Mouse (Mus musculus) embryonic facial prominence, embryonic 14.5 days (tissue): ENCODE measurements at regions not wholly inside any gene's neighbourhood (a gene's known extent, or its start where the extent isn't known, plus 50 kb on each side); places are given as distances from the start of the nearest gene placed in this dataset.
"Not testable (repeated sequence)": the region's sequence is repeated elsewhere in the genome, so short reads cannot be mapped to it uniquely, and the experiment has no call there.

Experiments used
- ATAC-seq: fragments of 200-750 bp; cut with Nextera tagmentation; 2 replicates; pipeline ENCODE4 v1.8.0; 2017; ENCODE audit warnings: low read depth, moderate number of reproducible peaks, moderate TSS enrichment
- DNase-seq: peaks from one replicate; pipeline ENCODE4 v3.0.0-alpha.2; 2015; ENCODE audit warnings: low spot score
- H3K27ac ChIP-seq: fragments of 300-500 bp; sonication (generic); replicated peaks from 2 replicates; pipeline ENCODE4 v1.5.1; 2014; ENCODE audit warnings: low read depth, mild to moderate bottlenecking, low read length, moderate library complexity
- H3K27me3 ChIP-seq: fragments of 300-500 bp; sonication (generic); replicated peaks from 2 replicates; pipeline ENCODE4 v1.6.1; 2014; ENCODE audit warnings: low read length; ENCODE audit not compliant: control insufficient read depth, insufficient read depth
- H3K36me3 ChIP-seq: fragments of 300-500 bp; sonication (generic); 2 replicates; pipeline ENCODE4 v1.6.1; 2014; ENCODE audit warnings: low read length, mixed read lengths; ENCODE audit not compliant: control insufficient read depth, insufficient read depth
- H3K4me1 ChIP-seq: fragments of 300-500 bp; sonication (generic); 2 replicates; pipeline ENCODE4 v1.6.1; 2014; ENCODE audit warnings: antibody characterized with exemption, low read length; ENCODE audit not compliant: control insufficient read depth, insufficient read depth
- H3K4me2 ChIP-seq: fragments of 300-500 bp; sonication (generic); 2 replicates; pipeline ENCODE4 v1.6.1; 2014; ENCODE audit warnings: low read depth, mild to moderate bottlenecking, low read length, moderate library complexity, mixed read lengths
- H3K4me3 ChIP-seq: fragments of 300-500 bp; sonication (generic); 2 replicates; pipeline ENCODE4 v1.5.1; 2014; ENCODE audit warnings: low read depth, mild to moderate bottlenecking, low read length
- H3K9ac ChIP-seq: fragments of 300-500 bp; sonication (generic); 2 replicates; pipeline ENCODE4 v1.6.1; 2014; ENCODE audit warnings: low read depth, mild to moderate bottlenecking, low read length, moderate library complexity, mixed read lengths
- H3K9me3 ChIP-seq: fragments of 300-500 bp; sonication (generic); 2 replicates; pipeline ENCODE4 v1.6.1; 2016; ENCODE audit warnings: low read length; ENCODE audit not compliant: control insufficient read depth
- WGBS: fragments of 180-500 bp; shearing (Covaris S2); extraction: QIAGEN DNeasy Blood & Tissue Kit; methylation state at CpG from one replicate; pipeline ENCODE4 v1.1.7; 2014; 5-methylcytosine and 5-hydroxymethylcytosine counted together

DNA sequence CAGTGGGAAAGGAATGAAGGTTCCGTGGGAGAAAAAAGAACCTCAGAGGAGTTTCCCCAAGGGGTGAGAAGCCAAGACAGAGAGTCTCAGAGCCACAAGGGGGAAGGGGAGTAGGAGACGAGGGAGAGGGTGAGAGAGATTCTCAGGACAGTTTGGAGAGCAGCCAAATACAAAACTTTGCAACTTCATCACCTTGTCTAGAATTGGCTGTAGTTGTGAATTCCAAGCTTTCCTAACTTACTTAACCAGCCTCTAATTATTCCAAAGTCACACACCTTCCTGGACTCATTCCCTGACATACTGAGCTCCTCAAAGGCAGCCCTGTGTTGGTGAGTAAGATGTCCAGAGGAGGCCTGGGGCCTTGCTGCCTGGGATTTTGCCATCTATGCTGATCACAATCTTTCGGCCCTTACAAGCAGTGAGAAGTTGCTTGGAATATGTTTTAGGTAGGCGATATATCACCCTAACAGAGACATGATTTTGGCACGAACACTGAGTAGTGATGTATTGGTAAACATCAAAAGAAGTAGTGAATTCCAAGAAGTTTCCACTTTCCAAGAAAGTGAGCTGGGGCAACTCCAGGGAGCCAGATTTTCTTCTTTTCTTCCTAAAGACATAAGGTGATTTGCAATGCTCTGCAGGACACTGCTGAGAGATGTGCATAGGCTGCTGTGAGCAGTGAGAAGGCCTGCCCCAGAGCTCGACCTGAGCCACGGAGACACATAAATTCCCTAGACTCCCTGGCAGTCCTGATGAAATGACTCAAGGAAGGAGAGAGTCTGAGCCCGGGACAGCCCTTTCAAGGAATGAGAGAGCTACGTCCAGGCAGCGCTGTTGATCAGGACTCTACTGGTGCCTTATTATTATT lies 106.2 kb upstream of the Slc1a3 start:
- Histone ChIP-seq H3K36me3 (no peaks in the 10 kb centered on the region), H3K4me2 (no peak overlapping the region), H3K27me3 (no peaks in the 10 kb centered on the region), H3K9ac (no peak overlapping the region), H3K9me3 (no peaks in the 10 kb centered on the region), H3K4me3 (no peak overlapping the region), H3K4me1 (peaks cover 10% of the 10 kb centered on the region; the same call in 1 of the 2 replicates), H3K27ac (no peak overlapping the region)
- ATAC-seq = no peak
- WGBS = 51% methylated on average over 10 of the region's 10 CpGs
- peak; percentile 60 for DNase-seq

DNA sequence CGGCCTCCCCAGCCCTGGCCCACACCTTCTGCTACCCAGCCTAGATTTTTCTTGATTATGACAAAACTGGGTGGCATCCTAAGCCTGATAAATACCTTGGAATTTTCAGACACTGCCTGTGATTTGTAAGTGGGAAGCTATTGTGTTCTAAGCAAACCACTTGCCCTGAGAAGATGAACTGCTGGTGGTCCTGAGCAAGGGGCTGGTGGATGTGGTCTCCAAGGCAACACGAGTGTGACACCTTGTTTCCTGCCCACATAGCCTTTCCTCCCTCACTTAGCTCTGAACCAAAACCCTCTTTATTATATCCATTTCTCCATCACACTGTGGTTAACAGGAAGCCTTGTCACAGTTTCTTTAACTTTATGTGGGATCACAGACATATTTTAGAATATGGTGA lies 105.4 kb upstream of the Slc1a3 start:
- Histone ChIP-seq H3K9ac (no peak overlapping the region), H3K4me2 (no peak overlapping the region), H3K9me3 (no peaks in the 10 kb centered on the region), H3K4me3 (no peak overlapping the region), H3K27ac (no peak overlapping the region), H3K27me3 (no peaks in the 10 kb centered on the region), H3K36me3 (no peaks in the 10 kb centered on the region), H3K4me1 (peaks cover 10% of the 10 kb centered on the region; the same call in 1 of the 2 replicates)
- 65% methylated on average over 2 of the region's 2 CpGs for WGBS
- no peak for DNase-seq
- no peak for ATAC-seq

- Histone ChIP-seq H3K4me1 (peaks cover 10% of the 10 kb centered on the region; the same call in 1 of the 2 replicates), H3K36me3 (no peaks in the 10 kb centered on the region), H3K4me3 (no peak overlapping the region), H3K27ac (no peak overlapping the region), H3K27me3 (no peaks in the 10 kb centered on the region), H3K9me3 (no peaks in the 10 kb centered on the region), H3K4me2 (no peak overlapping the region), H3K9ac (no peak overlapping the region)
- DNase-seq (no peak), ATAC-seq (no peak)
- 55% methylated on average over 6 of the region's 6 CpGs for WGBS
Measured at GRCm38 (mm10) chr15:8815277-8815676, 104.7 kb upstream of the Slc1a3 start.

- ATAC-seq (peak; percentile 96), DNase-seq (peak; percentile 94)
- Histone ChIP-seq H3K4me1 (0 out of 2 replicates have a peak, but pooled peaks cover 3% of the 10 kb centered on the region), H3K27ac (peak overlapping the region; percentile 70; the same call in 1 of the 2 replicates), H3K4me3 (no peak overlapping the region), H3K9ac (no peak overlapping the region), H3K9me3 (no peaks in the 10 kb centered on the region), H3K36me3 (no peaks in the 10 kb centered on the region), H3K27me3 (no peaks in the 10 kb centered on the region), H3K4me2 (no peak overlapping the region)
- WGBS = 19% methylated on average over 8 of the region's 8 CpGs
Measured at GRCm38 (mm10) chr15:8806354-8806753, 95.8 kb upstream of the Slc1a3 start.

GRCm38 (mm10) chr15:8805565-8805964 lies 95.0 kb upstream of the Slc1a3 start:
- 90% methylated on average over 4 of the region's 5 CpGs for WGBS
- not testable (repeated sequence) for H3K4me2 ChIP-seq, ATAC-seq, H3K4me3 ChIP-seq, H3K4me1 ChIP-seq, H3K27me3 ChIP-seq, H3K9ac ChIP-seq, DNase-seq, H3K9me3 ChIP-seq, H3K36me3 ChIP-seq
- peak overlapping the region; percentile 70 for H3K27ac ChIP-seq

GRCm38 (mm10) chr15:8802058-8802457 lies 91.5 kb upstream of the Slc1a3 start:
- Histone ChIP-seq H3K4me3 (no peak overlapping the region), H3K27me3 (no peaks in the 10 kb centered on the region), H3K4me1 (0 out of 2 replicates have a peak, but pooled peaks cover 3% of the 10 kb centered on the region), H3K4me2 (no peak overlapping the region), H3K9me3 (no peaks in the 10 kb centered on the region), H3K9ac (no peak overlapping the region), H3K27ac (no peak overlapping the region), H3K36me3 (no peaks in the 10 kb centered on the region)
- 50% methylated on average over 7 of the region's 7 CpGs for WGBS
- no peak for DNase-seq
- ATAC-seq = no peak

DNA sequence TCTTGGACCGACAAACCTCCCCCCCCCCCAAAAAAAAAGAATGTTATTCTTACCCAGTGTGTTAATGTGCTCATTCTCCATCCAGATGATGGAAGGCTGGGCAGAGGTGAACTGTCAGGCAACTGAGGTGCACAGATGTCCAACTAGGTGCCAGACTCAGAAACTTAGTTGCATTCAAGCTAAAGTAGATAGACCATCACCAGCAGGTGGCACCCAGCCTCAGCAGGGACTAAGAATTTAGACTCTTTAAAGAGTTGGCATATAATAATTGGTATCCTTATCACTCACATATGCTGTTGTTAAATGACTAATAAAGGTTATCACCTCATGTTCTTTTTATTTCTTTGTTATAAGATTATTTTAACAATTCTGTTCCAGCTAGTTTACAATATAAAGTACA lies 86.5 kb upstream of the Slc1a3 start:
- H3K36me3 ChIP-seq = no peaks in the 10 kb centered on the region
- no peak overlapping the region for H3K4me2 ChIP-seq
- no peak for ATAC-seq
- no peak overlapping the region for H3K9ac ChIP-seq
- H3K4me3 ChIP-seq = no peak overlapping the region
- no peak for DNase-seq
- no peak overlapping the region for H3K27ac ChIP-seq
- no peaks in the 10 kb centered on the region for H3K4me1 ChIP-seq
- no peaks in the 10 kb centered on the region for H3K27me3 ChIP-seq
- WGBS = 100% methylated on average over 1 of the region's 1 CpGs
- 0 out of 2 replicates have a peak, but pooled peaks cover 7% of the 10 kb centered on the region for H3K9me3 ChIP-seq

DNA sequence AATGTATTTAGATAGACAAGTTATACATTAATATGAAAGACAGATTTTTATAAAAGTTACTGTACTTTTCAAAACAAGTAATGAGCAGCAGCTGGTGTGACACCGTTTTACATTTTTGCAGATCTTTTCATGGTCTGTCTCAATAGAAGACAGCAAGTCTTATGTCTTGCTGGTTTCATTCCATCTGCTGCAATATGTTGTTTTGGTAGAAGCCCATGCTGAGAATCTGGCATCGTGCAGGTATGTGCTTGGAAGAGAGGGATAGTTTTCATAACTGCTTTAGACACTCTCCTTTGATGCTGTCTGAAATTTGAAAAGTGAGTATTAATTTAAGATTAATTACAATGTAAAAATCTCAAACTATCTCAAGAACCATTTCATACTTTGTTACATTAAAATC lies 81.5 kb upstream of the Slc1a3 start:
- no peak overlapping the region for H3K4me2 ChIP-seq
- no peak overlapping the region for H3K27ac ChIP-seq
- no peak for DNase-seq
- WGBS = 51% methylated on average over 2 of the region's 2 CpGs
- ATAC-seq = no peak
- H3K4me3 ChIP-seq = no peak overlapping the region
- H3K9me3 ChIP-seq = 0 out of 2 replicates have a peak, but pooled peaks cover 7% of the 10 kb centered on the region
- no peak overlapping the region for H3K9ac ChIP-seq
- no peaks in the 10 kb centered on the region for H3K4me1 ChIP-seq
- no peaks in the 10 kb centered on the region for H3K27me3 ChIP-seq
- H3K36me3 ChIP-seq = no peaks in the 10 kb centered on the region

GRCm38 (mm10) chr15:8789924-8790323 lies 79.4 kb upstream of the Slc1a3 start:
- DNase-seq (peak; percentile 36), ATAC-seq (no peak)
- Histone ChIP-seq H3K27ac (no peak overlapping the region), H3K4me2 (no peak overlapping the region), H3K4me1 (no peaks in the 10 kb centered on the region), H3K4me3 (no peak overlapping the region), H3K36me3 (no peaks in the 10 kb centered on the region), H3K27me3 (no peaks in the 10 kb centered on the region), H3K9me3 (0 out of 2 replicates have a peak, but pooled peaks cover 7% of the 10 kb centered on the region), H3K9ac (no peak overlapping the region)
